Mouse (Mus musculus) layer of hippocampus, postnatal 36 days (tissue): Measurements from ENCODE around the gene Mapkapk5. TPM values are rescaled to one million over a fixed set of nuclear protein-coding genes. Genes with fewer than 3 reads are reported as not detected.

Experiments used
- DNase-seq, 2 experiments: peaks; one replicate each; pipeline ENCODE4 v3.0.0; 2022
- total RNA-seq, 2 experiments: library from RNA; stranded (reverse); gene quantifications; 2 replicates each; pipeline ENCODE4 v1.2.3; 2021

Gene Mapkapk5
- 10 to 100 TPM; 75.1 to 83.8 TPM for total RNA-seq

DNA sequence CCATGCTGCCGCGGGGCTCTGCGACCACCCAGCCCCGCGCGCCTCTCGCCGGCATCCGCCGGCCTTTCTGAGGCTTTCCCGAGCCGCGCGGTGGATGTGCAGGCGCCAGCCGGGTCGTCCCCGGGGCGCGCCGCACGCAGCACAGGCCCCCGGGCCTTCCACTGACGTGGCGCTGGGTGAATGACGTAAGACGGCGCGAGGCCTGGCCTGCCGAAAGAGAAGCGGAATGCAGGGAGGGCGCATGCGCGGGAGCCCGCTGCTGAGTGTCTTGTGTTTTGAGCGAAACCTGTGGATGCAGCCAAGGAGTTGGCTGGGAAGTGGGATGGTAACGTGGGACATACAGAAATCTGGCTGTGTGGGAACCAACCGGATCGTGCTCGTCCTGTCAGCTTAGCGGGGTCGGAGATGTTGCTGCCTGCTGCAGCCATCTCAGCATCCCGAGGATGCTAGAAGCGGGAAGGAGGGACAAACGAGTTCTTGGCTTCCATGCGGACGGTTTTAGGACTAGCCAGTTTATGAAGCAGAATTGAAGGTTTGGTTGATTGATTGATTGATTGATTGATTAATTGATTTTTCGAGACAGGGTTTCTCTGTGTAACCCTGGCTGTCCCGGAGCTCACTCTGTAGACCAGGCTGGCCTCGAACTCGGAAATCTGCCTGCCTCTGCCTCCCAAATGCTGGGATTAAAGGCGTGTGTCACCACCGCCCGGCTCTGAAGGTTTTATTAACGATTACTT is at the start of gene Mapkapk5:
TSS of gene Mapkapk5 (minus strand) at position 113 of the 737 bp plus-strand sequence.
- peak; percentile 97 to 98 for DNase-seq

DNA sequence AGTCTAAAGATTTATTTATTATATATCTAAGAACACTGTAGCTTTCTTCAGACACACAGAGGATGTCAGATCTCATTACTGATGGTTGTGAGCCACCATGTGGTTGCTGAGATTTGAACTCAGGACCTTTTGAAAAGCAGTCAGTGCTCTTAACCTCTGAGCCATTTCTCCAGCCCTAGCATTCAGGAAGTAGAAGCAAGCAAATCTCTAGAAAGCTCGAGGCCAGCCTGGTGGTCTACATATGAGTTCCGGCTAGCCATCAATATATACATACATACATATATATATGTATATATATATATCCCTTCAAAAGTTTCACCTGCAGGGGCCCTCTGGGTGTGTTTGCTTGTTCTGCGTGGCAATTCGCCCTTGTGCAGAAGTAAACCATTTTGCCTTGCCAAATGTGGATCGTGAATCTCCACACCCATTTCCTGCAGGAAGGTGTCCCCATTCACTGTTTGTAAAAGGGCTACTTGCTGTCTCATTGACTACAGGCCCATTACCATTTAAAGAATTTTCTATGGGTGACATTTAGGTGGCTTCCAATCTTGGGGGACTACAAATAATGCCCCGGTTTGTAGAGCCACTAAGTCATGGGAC is 49.1 kb upstream of the Mapkapk5 start:
- DNase-seq = no peak

DNA sequence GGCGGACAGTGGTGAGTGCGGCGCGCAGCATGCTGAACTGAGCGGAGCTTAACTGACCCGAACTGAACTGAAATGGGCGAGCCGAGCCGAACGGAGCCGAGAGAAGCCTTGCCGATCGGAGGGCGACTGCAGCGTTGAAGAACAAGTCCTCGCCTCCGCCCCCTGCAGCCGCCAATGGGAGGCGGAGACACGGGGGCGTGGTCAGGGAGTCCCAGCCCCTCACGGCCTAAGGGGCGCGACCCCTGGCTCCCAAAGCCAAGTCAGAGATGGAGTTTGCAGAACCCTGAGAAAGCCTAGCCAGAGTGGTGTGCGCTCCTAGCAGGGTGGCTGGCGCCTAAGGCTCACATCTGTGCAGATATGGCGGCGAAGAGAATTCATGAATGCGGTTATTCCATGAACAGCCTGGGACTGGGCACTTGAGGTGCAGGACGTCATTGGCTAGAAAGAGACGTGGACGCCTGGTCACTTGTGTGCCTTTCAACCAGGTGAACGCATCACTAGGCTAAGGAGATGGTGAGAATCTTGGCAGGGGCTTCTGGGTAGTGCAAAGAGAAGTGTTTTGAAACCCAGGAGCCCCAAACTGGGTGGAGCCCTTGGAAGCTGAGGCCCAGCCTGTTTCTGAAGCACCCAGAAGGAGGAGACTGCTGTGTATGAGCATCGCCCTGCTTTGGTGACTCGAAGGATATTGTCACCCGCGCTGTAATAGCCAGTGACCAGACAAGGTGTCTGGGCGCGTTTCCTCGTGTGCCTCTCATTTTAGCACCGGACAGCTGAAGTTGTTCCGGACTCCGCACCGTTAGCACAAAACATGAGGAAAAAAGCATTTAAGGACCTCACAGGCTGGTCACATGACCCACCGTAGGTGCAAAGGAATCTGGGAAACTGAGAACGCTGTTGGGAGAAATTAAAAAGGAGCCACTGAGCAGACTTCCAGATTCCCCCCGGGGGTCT is 48.0 kb upstream of the Mapkapk5 start, which contains the start of gene Aldh2:
TSS of gene Aldh2 (minus strand) at position 374 of the 951 bp plus-strand sequence.
- DNase-seq = peak; percentile 69 to 73

DNA sequence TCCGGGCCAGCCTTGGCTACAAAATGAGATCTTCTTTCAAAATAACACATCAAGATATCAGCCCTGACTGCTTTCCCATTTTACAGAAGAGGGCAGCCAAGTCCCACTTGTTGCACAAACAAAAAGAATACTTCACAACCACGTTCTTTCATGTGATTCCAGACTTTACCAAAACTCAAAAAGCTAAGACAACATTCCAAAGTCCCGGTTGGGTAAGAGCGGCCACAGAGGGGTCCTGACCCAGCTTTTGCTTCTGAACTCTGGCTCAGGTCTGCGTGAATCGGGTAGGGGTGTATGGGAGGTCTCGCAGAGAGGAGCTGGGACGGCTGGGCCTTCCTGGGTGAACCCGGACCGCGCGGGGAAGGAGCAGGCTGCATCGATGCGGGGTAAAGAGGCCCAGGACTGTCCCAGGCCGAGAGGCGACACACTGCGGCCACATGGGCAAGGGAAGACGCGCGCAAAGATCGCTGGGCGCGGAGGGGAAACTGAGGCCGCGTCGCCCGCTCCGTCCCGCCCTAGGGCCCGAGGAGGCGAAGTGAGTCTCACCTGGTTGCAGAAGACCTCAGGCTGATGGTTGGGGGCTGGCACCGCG is 47.2 kb upstream of the Mapkapk5 start:
- no peak for DNase-seq

DNA sequence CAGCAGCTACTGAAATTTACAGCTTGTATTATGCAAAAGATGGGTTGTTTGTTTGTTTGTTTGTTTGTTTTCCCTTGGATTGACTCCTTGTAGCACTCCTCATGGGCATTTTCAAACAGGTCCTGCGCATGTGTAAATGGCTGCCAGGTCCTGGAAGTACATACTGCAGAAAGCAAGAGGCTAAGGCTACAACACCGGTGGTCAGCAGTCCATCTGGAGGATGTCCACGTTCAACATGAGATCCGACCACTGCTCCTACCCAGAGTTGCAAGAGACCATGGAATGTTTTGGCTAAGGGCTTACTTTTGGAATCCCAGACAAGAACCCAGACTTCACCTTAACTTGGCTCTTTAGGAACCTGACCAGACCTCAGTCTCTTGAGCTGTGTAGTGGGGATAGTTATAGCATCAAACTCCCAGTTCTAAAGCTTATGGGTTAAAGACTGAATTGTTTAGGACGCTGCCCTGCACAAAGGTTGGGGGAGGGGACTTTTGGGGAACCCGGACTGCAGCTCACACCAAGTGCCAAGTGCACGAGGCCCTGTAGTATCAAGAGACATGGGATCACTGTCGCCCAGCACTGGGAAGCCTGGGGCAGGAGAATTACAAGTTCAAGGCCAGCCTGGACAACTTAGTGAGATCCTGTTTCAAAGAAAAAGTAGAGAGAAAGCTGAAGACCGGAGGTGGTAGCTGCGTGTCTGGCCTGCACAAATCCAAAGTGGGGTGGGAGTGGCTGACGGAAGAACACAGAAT is 46.5 kb upstream of the Mapkapk5 start:
- DNase-seq = no peak

DNA sequence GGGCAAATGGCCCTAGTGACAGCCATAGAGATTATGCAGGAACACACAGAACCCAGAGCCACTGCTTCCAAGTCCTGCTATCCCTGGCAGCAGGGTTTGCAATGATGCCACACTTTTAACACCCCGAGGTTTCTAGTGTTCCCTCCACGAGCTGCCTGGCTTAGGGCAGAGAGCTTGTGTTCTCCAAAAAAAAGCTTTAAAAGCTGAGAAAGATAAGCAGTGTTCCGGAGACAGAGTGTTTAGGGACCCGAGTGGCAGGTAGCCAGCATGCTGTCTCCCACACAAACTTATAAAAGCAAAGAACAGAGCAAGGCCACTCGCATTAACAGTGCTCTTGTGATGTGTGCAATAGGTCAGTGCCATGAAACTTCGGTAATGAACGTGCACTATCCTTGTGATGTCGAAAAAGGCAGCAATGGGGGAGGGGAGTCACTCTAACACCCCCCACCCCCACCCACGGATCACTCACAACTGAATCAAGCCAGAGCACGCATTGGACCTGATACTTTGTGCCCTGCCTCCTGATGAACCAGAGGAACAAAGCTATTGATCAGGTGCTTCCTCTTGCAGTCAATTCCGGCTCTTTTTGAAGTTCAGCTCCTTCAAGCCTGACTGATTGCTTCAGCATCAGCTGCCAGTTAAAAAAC is 45.8 kb upstream of the Mapkapk5 start:
- no peak for DNase-seq

DNA sequence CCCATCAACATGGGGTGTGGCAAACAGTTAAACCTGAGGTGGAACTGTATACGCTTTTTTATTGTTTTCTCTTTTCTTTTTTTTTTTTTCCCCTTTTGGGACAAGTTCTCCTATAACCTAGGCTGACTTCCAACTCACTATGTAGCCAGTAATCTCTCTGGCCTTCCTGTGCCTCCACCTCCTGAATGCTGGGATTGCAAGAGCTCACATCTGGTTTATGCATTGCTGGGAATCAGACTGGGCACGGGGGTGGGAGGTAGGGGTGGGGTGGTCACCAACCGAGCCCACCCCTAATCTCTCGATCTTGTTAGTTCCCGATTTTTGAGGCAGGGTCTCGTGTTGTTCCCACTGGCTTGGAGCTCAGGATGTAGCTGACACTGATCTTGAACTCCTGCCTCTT is 44.2 kb upstream of the Mapkapk5 start:
- DNase-seq = no peak

DNA sequence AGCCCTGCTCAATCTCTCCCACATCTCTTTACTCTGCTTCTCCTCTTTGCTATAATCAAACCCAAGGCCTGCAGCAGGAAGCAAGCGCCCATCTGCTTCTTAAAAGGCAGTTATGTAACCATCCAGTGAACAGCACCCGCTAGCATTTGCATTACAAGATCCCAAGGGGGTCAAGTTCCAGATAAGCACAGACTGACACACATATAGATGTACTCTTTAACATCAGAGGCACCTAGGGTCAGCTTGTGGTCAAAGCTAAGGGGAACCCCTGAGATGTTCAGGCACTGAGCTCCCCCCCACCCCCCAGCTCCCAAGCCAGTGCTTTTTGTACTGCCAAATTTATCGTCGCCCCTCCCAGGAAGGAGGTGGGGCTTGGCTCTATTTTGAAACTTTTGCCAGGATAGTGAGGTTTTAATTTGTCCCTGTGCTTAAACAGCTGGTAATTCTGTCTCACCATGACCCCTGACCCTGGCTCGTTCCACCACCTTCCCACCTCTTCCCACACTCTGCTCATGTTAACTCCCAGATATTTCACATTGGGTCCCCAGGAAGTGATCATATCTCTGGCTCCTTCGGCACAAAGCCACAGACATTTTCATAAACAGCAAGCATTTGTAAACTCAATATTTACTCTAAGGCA is 40.8 kb upstream of the Mapkapk5 start:
- peak; percentile 45 to 49 for DNase-seq

DNA sequence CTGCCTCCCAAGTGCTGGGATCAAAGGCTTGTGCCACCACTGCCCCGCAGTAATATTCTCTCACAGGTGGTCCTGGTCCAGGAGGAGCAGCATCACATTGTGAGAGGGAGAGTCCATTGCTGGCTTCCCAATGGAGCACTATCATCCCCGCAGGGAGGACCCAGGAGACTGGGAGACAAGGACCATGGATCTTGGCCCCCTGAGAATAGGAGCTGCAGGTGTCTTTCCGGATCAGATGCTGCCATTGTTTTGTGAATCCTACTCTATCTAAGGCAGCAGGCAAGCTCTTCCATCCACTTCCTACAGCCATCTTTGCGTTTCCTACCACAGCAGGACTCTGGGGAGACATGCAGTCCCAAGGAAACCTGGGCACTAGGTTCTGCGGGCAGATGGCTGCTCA is 40.0 kb upstream of the Mapkapk5 start:
- DNase-seq = no peak

DNA sequence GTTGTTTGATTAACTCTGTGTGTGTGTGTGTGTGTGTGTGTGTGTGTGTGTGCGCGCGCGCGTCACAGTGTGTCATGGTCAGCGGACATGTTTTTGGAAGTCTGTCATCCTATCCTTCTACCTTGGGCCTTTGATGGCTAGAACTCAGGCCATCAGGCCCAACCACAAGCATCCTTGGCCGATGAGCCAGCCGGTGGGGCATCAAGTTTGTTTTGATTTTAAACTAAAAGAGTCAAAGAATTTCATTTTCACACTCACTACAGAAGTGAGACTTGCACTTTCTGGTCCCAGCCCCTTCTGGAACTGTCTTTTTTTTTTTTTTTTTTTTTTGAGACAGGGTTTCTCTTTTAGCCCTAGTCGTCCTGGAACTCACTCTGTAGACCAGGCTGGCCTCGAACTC is 39.3 kb upstream of the Mapkapk5 start:
- DNase-seq = no peak

DNA sequence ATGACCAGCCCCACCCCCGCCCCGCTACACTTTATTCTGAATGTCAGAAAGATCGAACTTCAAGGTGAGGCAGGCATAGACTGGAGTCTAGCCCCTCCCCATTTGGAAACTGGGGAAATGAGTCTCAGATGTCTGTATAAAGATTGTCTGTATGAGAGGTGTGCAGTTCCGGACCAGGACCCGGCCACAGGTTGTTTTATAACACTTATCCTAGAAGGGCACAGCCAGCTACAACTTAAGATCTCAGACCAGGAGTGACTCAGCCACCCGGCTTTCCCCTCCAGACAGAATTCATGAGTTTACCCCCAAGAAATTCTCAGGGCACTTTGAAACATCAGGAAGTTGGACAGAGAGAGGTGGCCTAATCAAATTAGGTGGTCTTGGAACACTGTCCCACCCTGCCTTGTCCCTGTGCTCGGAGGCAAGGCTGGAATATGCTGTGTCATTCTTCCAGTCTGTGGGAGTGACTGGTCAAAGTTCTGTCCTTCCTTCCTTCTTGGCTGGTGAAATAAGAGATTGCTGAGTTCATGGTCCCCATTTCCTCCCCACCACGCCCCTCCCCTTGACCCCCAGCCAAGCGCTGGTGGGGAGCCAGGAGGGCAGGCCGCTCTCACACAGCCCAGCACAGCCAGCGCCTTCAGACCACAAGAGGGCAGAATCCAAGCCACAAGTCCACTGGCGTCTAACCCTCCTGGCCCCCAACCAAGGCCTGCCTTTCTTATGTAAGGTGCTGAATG is 38.2 kb upstream of the Mapkapk5 start:
- peak; percentile 56 to 73 for DNase-seq

DNA sequence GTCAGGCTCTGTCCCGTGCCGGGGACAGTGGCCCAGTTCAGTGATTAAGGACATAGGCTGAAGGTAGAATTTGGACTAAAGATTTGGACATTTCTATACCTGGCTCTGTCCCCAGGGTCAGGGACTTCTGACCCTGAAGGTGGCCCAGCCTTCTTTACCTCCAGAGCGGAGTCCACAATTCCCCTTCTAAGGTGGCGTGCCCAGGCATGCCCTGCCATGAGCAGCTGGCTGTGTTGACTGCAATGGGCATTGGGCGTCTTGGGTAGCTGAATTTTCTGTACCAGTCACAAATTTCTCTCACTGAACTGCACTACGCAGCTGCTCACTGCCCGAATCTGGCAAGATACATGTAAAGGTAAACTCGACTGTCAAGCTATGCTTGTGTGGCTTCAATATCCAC is 36.2 kb upstream of the Mapkapk5 start:
- no peak for DNase-seq

DNA sequence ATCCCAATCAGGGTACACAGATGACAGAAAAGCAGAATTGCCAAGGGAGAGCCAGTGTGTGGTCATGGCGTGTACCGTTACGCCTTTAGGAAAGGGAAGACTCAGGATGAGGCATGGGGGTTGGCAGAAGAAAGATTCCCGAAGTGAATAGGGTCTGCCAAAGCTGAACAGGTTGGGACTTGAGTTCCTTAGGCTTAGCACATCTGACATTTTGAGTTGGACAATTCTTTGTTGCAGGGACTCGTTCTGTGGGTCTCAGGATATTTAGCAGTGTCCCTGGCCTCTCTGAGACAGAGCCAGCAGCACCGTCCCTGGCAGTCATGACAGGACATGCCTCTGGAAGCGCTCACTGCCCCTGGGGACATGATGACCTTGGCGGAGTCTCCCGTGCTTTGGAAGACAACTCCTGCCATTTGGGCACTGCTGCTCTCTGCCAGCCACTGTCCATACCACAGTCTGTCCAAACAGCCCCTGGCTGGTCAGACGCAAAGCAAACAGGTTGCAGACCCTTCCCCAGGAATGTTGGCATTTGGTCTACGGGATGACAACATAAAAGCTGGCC is 31.3 kb upstream of the Mapkapk5 start:
- no peak for DNase-seq

DNA sequence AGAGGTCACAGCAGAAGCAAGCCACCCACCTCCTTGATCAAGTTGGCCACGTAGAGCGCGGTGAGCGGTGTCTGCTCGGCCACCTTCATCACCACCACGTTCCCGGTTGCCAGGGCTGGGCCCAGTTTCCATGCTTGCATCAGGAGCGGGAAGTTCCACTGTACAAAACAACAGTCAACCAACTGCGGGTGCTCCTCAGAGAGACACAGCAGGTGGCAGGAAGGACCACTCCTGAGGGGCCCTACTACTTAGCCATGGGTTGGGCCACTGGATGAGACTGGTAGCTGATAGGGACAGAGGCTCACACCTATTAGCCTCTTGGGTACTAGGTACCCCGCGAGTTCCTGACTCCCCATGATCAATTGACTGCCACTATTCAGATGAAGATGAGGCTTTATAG is 30.2 kb upstream of the Mapkapk5 start:
- no peak for DNase-seq

DNA sequence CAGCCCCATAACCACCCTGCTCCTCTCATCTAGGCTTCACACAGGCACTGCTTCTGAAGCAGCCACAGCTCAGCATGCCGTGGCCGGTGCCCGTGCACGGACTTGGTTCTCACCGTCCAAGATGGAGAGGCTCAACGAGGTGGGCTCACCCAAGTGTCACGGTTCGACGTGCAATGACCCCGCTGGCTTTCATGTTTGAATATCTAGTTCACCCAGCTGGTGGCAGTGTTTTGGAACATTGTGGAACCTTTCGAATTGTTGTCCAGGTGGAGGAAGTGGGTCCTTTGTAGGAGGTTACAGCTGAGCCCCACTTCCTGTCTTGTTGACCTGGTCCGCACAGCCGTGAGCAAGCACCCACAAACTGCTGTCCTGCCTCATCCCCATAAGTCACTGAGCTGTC is 28.4 kb upstream of the Mapkapk5 start:
- DNase-seq = no peak

DNA sequence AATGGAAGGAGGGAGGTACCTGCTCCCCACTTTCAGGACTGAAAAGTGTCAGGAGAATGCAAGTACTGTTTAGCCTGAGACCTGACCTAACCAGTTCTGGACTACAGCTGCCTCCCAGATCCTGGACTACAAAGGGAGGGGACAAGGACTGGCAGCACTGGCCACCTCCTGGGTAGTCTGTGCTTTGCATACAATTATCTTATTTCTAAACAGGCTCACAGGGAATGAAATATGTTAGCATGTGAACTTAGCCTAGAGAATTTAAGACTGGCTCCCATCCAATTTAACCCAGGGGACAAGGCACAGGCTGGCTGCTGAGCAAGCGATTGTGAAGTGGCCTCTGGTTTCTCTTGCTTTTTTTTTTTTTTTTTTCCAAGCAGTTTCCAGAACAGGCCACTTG is 25.1 kb upstream of the Mapkapk5 start:
- DNase-seq = no peak

DNA sequence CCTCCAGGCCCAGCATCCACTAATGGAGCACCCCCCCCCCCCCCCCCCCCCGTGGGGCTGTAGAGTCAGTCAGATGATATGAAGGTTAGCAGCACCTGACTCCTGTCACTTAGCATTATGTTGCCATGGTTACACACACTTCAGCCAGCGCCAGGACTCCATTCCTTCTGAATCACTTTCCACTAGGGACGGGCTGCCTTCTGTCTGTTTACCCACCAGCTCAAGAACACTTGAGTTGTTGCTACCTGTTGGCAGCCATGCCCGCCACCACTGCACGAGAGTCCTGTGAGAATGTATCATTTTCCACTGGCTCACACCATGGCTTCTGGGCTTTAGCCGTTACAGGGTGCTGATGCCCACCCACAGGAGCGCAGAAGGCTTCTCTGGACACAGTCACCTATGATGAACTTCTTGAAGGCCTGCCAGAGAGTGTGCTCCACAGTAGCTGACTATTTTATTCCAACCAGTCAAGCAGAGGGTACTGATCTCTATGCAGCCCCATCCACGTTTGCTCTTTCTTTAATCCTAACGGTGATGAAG is 24.2 kb upstream of the Mapkapk5 start:
- no peak for DNase-seq

DNA sequence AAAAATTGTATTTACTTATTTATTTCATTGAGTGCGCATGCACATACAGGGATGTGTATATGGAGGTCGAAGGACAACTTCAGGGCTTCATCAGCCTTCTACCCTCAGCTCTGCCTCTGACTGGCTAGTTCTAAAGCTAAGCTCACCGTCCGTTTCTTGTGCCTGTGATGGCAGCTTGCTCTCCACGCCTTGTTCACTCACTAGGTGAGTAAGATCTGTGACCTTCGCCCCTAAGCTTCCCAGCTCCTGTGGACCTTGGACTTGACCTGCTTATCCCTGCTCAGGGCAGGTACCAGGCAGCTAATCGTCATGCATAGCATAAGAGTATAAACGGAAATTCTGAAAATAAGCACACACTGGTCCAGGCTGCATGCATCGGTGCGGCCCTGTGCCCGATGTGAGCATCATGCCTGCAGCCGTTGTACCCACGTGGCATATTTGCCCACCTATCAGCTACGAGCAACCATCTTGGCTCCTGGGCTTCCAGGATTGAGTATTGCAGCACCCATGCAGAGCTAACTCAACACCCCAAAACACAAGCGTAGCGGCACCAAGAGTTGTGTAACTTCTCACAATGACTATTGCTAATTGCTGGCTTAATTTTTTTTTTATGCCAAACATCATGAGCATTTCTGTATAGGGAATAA is 20.5 kb upstream of the Mapkapk5 start:
- no peak for DNase-seq

DNA sequence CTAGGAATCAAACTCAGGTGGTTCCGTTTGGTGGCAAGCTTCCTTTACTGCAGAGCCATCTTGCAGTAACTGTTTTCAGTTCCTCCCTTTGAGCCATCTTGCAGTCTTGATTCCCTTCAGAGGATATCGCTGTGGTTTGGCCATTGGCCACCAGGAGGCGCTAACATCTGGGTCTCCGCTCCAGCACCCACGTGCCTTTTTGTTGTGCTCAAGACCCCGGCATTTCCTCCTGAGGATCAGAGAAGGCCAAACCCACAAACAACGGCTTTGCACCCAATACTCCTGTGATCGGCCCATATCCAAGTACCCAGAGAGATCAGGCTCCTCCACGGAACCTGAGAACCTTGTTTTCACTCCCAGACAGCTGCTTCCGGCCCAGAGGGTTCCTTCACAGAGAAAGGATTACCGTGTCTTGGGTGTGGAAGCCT is 18.8 kb upstream of the Mapkapk5 start:
- DNase-seq = peak; percentile 76
